Mouse (Mus musculus): ENCODE data around the gene Ncoa3. TPM values are rescaled to one million over a fixed set of nuclear protein-coding genes. Genes with fewer than 3 reads are reported as not detected.
"Not testable (repeated sequence)": the region's sequence is repeated elsewhere in the genome, so short reads cannot be mapped to it uniquely, and the experiment has no call there.

Gene Ncoa3
- polyA plus RNA-seq, 1 experiment from 2014 or later: 15.5 TPM

GRCm38 (mm10) chr2:166079231-166079630 is 86.8 kb downstream of the Ncoa3 start:
- Histone ChIP-seq H3K36me3 (ENCODE audit: control insufficient read depth, insufficient read depth, low read length) (0 out of 2 replicates have a peak, but pooled peaks cover 4% of the 10 kb centered on the region), H3K4me2 (ENCODE audit: low read length) (no peak overlapping the region), H3K9me3 (replicated peaks; ENCODE audit: control insufficient read depth, low read length, poor library complexity, severe bottlenecking) (no peaks in the 10 kb centered on the region), H3K4me1 (ENCODE audit: control insufficient read depth, insufficient read depth, low read length) (no peaks in the 10 kb centered on the region), H3K4me3 (ENCODE audit: low read depth, low read length) (no peak overlapping the region), H3K9ac (ENCODE audit: low read depth, low read length) (no peak overlapping the region), H3K27me3 (ENCODE audit: control insufficient read depth, insufficient read depth, low read depth, low read length) (no peaks in the 10 kb centered on the region), H3K27ac (ENCODE audit: low read length) (no peak overlapping the region)
- 95% methylated on average over 14 of the region's 14 CpGs for WGBS
- no peak for ATAC-seq

- no peak overlapping the region for H3K27ac ChIP-seq (ENCODE audit: low read length)
- ATAC-seq: no peak
- H3K9ac ChIP-seq (ENCODE audit: low read depth, low read length): no peak overlapping the region
- H3K4me2 ChIP-seq (ENCODE audit: low read length): no peak overlapping the region
- no peak overlapping the region for H3K4me3 ChIP-seq (ENCODE audit: low read depth, low read length)
- no peaks in the 10 kb centered on the region for H3K27me3 ChIP-seq (ENCODE audit: control insufficient read depth, insufficient read depth, low read depth, low read length)
- H3K9me3 ChIP-seq (replicated peaks; ENCODE audit: control insufficient read depth, low read length, poor library complexity, severe bottlenecking): no peaks in the 10 kb centered on the region
- whole genome bisulfite sequencing: 65% methylated on average over 17 of the region's 17 CpGs
- H3K4me1 ChIP-seq (ENCODE audit: control insufficient read depth, insufficient read depth, low read length): no peaks in the 10 kb centered on the region
- H3K36me3 ChIP-seq (ENCODE audit: control insufficient read depth, insufficient read depth, low read length): 0 out of 2 replicates have a peak, but pooled peaks cover 4% of the 10 kb centered on the region
Observed at GRCm38 (mm10) chr2:166079961-166080885, 87.8 kb downstream of the Ncoa3 start.

GRCm38 (mm10) chr2:166080967-166081750 is 88.7 kb downstream of the Ncoa3 start:
- Histone ChIP-seq H3K9me3 (replicated peaks; ENCODE audit: control insufficient read depth, low read length, poor library complexity, severe bottlenecking) (no peaks in the 10 kb centered on the region), H3K9ac (ENCODE audit: low read depth, low read length) (no peak overlapping the region)
- WGBS: 84% methylated on average over 21 of the region's 21 CpGs

GRCm38 (mm10) chr2:166082193-166082592 is 89.8 kb downstream of the Ncoa3 start:
- Histone ChIP-seq H3K9ac (ENCODE audit: low read depth, low read length) (no peak overlapping the region), H3K4me3 (ENCODE audit: low read depth, low read length) (no peak overlapping the region), H3K27me3 (ENCODE audit: control insufficient read depth, insufficient read depth, low read depth, low read length) (no peaks in the 10 kb centered on the region), H3K4me1 (ENCODE audit: control insufficient read depth, insufficient read depth, low read length) (no peaks in the 10 kb centered on the region), H3K27ac (ENCODE audit: low read length) (no peak overlapping the region), H3K4me2 (ENCODE audit: low read length) (no peak overlapping the region), H3K36me3 (ENCODE audit: control insufficient read depth, insufficient read depth, low read length) (peaks cover 8% of the 10 kb centered on the region; the same call in 1 of the 2 replicates), H3K9me3 (replicated peaks; ENCODE audit: control insufficient read depth, low read length, poor library complexity, severe bottlenecking) (no peaks in the 10 kb centered on the region)
- WGBS: 72% methylated on average over 5 of the region's 5 CpGs
- ATAC-seq: no peak

More at GRCm38 (mm10) chr2:166080967-166081750, 88.7 kb downstream of the Ncoa3 start:
- no peak for ATAC-seq
- H3K4me2 ChIP-seq (ENCODE audit: low read length): no peak overlapping the region
- no peak overlapping the region for H3K4me3 ChIP-seq (ENCODE audit: low read depth, low read length)
- H3K27ac ChIP-seq (ENCODE audit: low read length): no peak overlapping the region
- no peaks in the 10 kb centered on the region for H3K27me3 ChIP-seq (ENCODE audit: control insufficient read depth, insufficient read depth, low read depth, low read length)
- H3K4me1 ChIP-seq (ENCODE audit: control insufficient read depth, insufficient read depth, low read length): no peaks in the 10 kb centered on the region
- 0 out of 2 replicates have a peak, but pooled peaks cover 4% of the 10 kb centered on the region for H3K36me3 ChIP-seq (ENCODE audit: control insufficient read depth, insufficient read depth, low read length)

- Histone ChIP-seq H3K9ac (ENCODE audit: low read depth, low read length) (no peak overlapping the region), H3K4me1 (ENCODE audit: control insufficient read depth, insufficient read depth, low read length) (no peaks in the 10 kb centered on the region), H3K9me3 (replicated peaks; ENCODE audit: control insufficient read depth, low read length, poor library complexity, severe bottlenecking) (no peaks in the 10 kb centered on the region), H3K4me2 (ENCODE audit: low read length) (no peak overlapping the region), H3K4me3 (ENCODE audit: low read depth, low read length) (no peak overlapping the region), H3K27ac (ENCODE audit: low read length) (no peak overlapping the region), H3K36me3 (ENCODE audit: control insufficient read depth, insufficient read depth, low read length) (peaks cover 8% of the 10 kb centered on the region; the same call in 1 of the 2 replicates), H3K27me3 (ENCODE audit: control insufficient read depth, insufficient read depth, low read depth, low read length) (no peaks in the 10 kb centered on the region)
- no peak for ATAC-seq
- WGBS: 84% methylated on average over 10 of the region's 10 CpGs
Observed at GRCm38 (mm10) chr2:166082661-166083060, 90.2 kb downstream of the Ncoa3 start.

- Histone ChIP-seq H3K9ac (ENCODE audit: low read depth, low read length) (no peak overlapping the region), H3K4me2 (ENCODE audit: low read length) (no peak overlapping the region), H3K27me3 (ENCODE audit: control insufficient read depth, insufficient read depth, low read depth, low read length) (no peaks in the 10 kb centered on the region), H3K36me3 (ENCODE audit: control insufficient read depth, insufficient read depth, low read length) (peaks cover 6% of the 10 kb centered on the region; the same call in 1 of the 2 replicates), H3K9me3 (replicated peaks; ENCODE audit: control insufficient read depth, low read length, poor library complexity, severe bottlenecking) (no peaks in the 10 kb centered on the region), H3K27ac (ENCODE audit: low read length) (no peak overlapping the region), H3K4me3 (ENCODE audit: low read depth, low read length) (no peak overlapping the region), H3K4me1 (ENCODE audit: control insufficient read depth, insufficient read depth, low read length) (no peaks in the 10 kb centered on the region)
- no peak for ATAC-seq
- 67% methylated on average over 8 of the region's 9 CpGs for WGBS
Observed at GRCm38 (mm10) chr2:166083542-166084031, 91.2 kb downstream of the Ncoa3 start.

GRCm38 (mm10) chr2:166084111-166084510 is 91.7 kb downstream of the Ncoa3 start:
- H3K36me3 ChIP-seq (ENCODE audit: control insufficient read depth, insufficient read depth, low read length): peaks cover 3% of the 10 kb centered on the region; the same call in 1 of the 2 replicates
- no peak overlapping the region for H3K27ac ChIP-seq (ENCODE audit: low read length)
- no peak overlapping the region for H3K4me2 ChIP-seq (ENCODE audit: low read length)
- no peaks in the 10 kb centered on the region for H3K4me1 ChIP-seq (ENCODE audit: control insufficient read depth, insufficient read depth, low read length)
- H3K9ac ChIP-seq (ENCODE audit: low read depth, low read length): no peak overlapping the region
- no peak overlapping the region for H3K4me3 ChIP-seq (ENCODE audit: low read depth, low read length)
- WGBS: 89% methylated on average over 7 of the region's 7 CpGs
- no peak for ATAC-seq
- no peaks in the 10 kb centered on the region for H3K9me3 ChIP-seq (replicated peaks; ENCODE audit: control insufficient read depth, low read length, poor library complexity, severe bottlenecking)
- H3K27me3 ChIP-seq (ENCODE audit: control insufficient read depth, insufficient read depth, low read depth, low read length): no peaks in the 10 kb centered on the region

GRCm38 (mm10) chr2:166084964-166085363 is 92.5 kb downstream of the Ncoa3 start:
- not testable (repeated sequence) for H3K9me3 ChIP-seq (replicated peaks; ENCODE audit: control insufficient read depth, low read length, poor library complexity, severe bottlenecking); H3K27ac ChIP-seq (ENCODE audit: low read length); H3K36me3 ChIP-seq (ENCODE audit: control insufficient read depth, insufficient read depth, low read length); ATAC-seq; H3K4me3 ChIP-seq (ENCODE audit: low read depth, low read length); H3K27me3 ChIP-seq (ENCODE audit: control insufficient read depth, insufficient read depth, low read depth, low read length); H3K9ac ChIP-seq (ENCODE audit: low read depth, low read length); H3K4me2 ChIP-seq (ENCODE audit: low read length); H3K4me1 ChIP-seq (ENCODE audit: control insufficient read depth, insufficient read depth, low read length)
- WGBS: 35% methylated on average over 6 of the region's 6 CpGs
